Mouse (Mus musculus): ENCODE results near the gene Neu4.

DNA sequence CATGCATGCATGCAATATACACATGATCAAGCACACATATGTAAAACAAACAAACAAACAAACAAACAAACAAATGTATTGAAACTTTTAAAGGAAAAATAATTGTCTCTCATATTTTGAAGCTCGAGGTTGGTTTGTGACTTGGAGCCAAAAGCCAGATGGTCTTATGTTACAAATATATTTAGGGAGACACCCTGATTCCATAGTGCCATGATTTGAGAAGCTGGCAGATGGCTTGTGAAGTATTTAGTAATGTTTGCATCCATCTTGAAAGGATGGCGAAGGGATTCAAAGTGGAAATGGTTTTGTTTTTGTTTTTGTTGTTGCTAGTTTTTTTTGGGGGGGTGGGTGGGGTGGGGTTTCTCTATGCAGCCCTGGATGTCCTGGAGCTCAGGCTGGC is 19.2 kb upstream of the Neu4 start:
- no peak for TF ChIP-seq POLR2A (IDR thresholded peaks at IDR 0.05; ENCODE audit: insufficient read depth, low read length)
- no peak for TF ChIP-seq CTCF (IDR thresholded peaks at IDR 0.05; ENCODE audit: low read depth, low read length)
- no peak for TF ChIP-seq EP300 (IDR thresholded peaks at IDR 0.05; ENCODE audit: insufficient read depth, low read depth, low read length)

Data from ES-Bruce4 (cell line).